Mouse (Mus musculus): ENCODE data around the gene Fbxw8. TPM values are rescaled to one million over a fixed set of nuclear protein-coding genes. Genes with fewer than 3 reads are reported as not detected.

The Fbxw8 gene
- polyA plus RNA-seq, 1 experiment, result 20.3 TPM

- no peak overlapping the region for H3K4me3 ChIP-seq (ENCODE audit: extremely low read depth, insufficient read depth, insufficient read length)
- no peaks in the 10 kb centered on the region for H3K4me1 ChIP-seq (ENCODE audit: control insufficient read depth, insufficient read depth, insufficient read length)
- no peak overlapping the region for H3K27ac ChIP-seq (ENCODE audit: insufficient read depth, low read length)
- 89% methylated on average over 10 of the region's 13 CpGs for WGBS
- H3K27me3 ChIP-seq (ENCODE audit: control insufficient read depth, insufficient read depth, low read length), result no peaks in the 10 kb centered on the region
- 0 out of 2 replicates have a peak, but pooled peaks cover 2% of the 10 kb centered on the region for H3K36me3 ChIP-seq (ENCODE audit: control insufficient read depth, insufficient read depth, low read length)
- DNase-seq (ENCODE audit: low read depth in 1 of 2, low spot score in 2 of 2), result no peak
- TF ChIP-seq CTCF (IDR thresholded peaks at IDR 0.05; ENCODE audit: extremely low read depth, insufficient read depth, insufficient read length, insufficient replicate concordance), result no peak
These were observed 41.6 kb downstream of the Fbxw8 start for GRCm38 (mm10) chr5:118113617-118114016.

GRCm38 (mm10) chr5:118113043-118113442 lies 42.2 kb downstream of the Fbxw8 start:
- Histone ChIP-seq H3K36me3 (ENCODE audit: control insufficient read depth, insufficient read depth, low read length) (0 out of 2 replicates have a peak, but pooled peaks cover 2% of the 10 kb centered on the region), H3K4me1 (ENCODE audit: control insufficient read depth, insufficient read depth, insufficient read length) (no peaks in the 10 kb centered on the region), H3K27me3 (ENCODE audit: control insufficient read depth, insufficient read depth, low read length) (no peaks in the 10 kb centered on the region), H3K4me3 (ENCODE audit: extremely low read depth, insufficient read depth, insufficient read length) (no peak overlapping the region), H3K27ac (ENCODE audit: insufficient read depth, low read length) (no peak overlapping the region)
- DNase-seq (ENCODE audit: low read depth in 1 of 2, low spot score in 2 of 2), result no peak
- TF ChIP-seq POLR2A (IDR thresholded peaks at IDR 0.05; ENCODE audit: low read depth, low read length), result no peak
- no peak for TF ChIP-seq CTCF (IDR thresholded peaks at IDR 0.05; ENCODE audit: extremely low read depth, insufficient read depth, insufficient read length, insufficient replicate concordance)
- whole genome bisulfite sequencing, result 96% methylated on average over 7 of the region's 7 CpGs

GRCm38 (mm10) chr5:118108794-118109440 lies 46.3 kb downstream of the Fbxw8 start:
- WGBS, result 95% methylated on average over 7 of the region's 7 CpGs
- Histone ChIP-seq H3K4me3 (ENCODE audit: extremely low read depth, insufficient read depth, insufficient read length) (no peak overlapping the region), H3K27me3 (ENCODE audit: control insufficient read depth, insufficient read depth, low read length) (no peaks in the 10 kb centered on the region), H3K27ac (ENCODE audit: insufficient read depth, low read length) (no peak overlapping the region), H3K36me3 (ENCODE audit: control insufficient read depth, insufficient read depth, low read length) (0 out of 2 replicates have a peak, but pooled peaks cover 2% of the 10 kb centered on the region), H3K4me1 (ENCODE audit: control insufficient read depth, insufficient read depth, insufficient read length) (no peaks in the 10 kb centered on the region)
- no peak for TF ChIP-seq POLR2A (IDR thresholded peaks at IDR 0.05; ENCODE audit: low read depth, low read length)
- TF ChIP-seq CTCF (IDR thresholded peaks at IDR 0.05; ENCODE audit: extremely low read depth, insufficient read depth, insufficient read length, insufficient replicate concordance), result no peak
- no peak for DNase-seq (ENCODE audit: low read depth in 1 of 2, low spot score in 2 of 2)

- TF ChIP-seq CTCF (IDR thresholded peaks at IDR 0.05; ENCODE audit: extremely low read depth, insufficient read depth, insufficient read length, insufficient replicate concordance) (no peak), POLR2A (IDR thresholded peaks at IDR 0.05; ENCODE audit: low read depth, low read length) (no peak)
- no peaks in the 10 kb centered on the region for H3K4me1 ChIP-seq (ENCODE audit: control insufficient read depth, insufficient read depth, insufficient read length)
- DNase-seq (ENCODE audit: low read depth in 1 of 2, low spot score in 2 of 2), result no peak
- no peak overlapping the region for H3K4me3 ChIP-seq (ENCODE audit: extremely low read depth, insufficient read depth, insufficient read length)
- 92% methylated on average over 17 of the region's 17 CpGs for WGBS
- no peaks in the 10 kb centered on the region for H3K27me3 ChIP-seq (ENCODE audit: control insufficient read depth, insufficient read depth, low read length)
- no peak overlapping the region for H3K27ac ChIP-seq (ENCODE audit: insufficient read depth, low read length)
- 0 out of 2 replicates have a peak, but pooled peaks cover 2% of the 10 kb centered on the region for H3K36me3 ChIP-seq (ENCODE audit: control insufficient read depth, insufficient read depth, low read length)
These were observed 47.0 kb downstream of the Fbxw8 start for GRCm38 (mm10) chr5:118108124-118108793.

- H3K4me3 ChIP-seq (ENCODE audit: extremely low read depth, insufficient read depth, insufficient read length), result no peak overlapping the region
- TF ChIP-seq POLR2A (IDR thresholded peaks at IDR 0.05; ENCODE audit: low read depth, low read length) (no peak), CTCF (IDR thresholded peaks at IDR 0.05; ENCODE audit: extremely low read depth, insufficient read depth, insufficient read length, insufficient replicate concordance) (no peak)
- no peaks in the 10 kb centered on the region for H3K27me3 ChIP-seq (ENCODE audit: control insufficient read depth, insufficient read depth, low read length)
- H3K27ac ChIP-seq (ENCODE audit: insufficient read depth, low read length), result no peak overlapping the region
- WGBS, result 95% methylated on average over 10 of the region's 10 CpGs
- no peaks in the 10 kb centered on the region for H3K4me1 ChIP-seq (ENCODE audit: control insufficient read depth, insufficient read depth, insufficient read length)
- H3K36me3 ChIP-seq (ENCODE audit: control insufficient read depth, insufficient read depth, low read length), result 0 out of 2 replicates have a peak, but pooled peaks cover 2% of the 10 kb centered on the region
- no peak for DNase-seq (ENCODE audit: low read depth in 1 of 2, low spot score in 2 of 2)
These were observed 48.6 kb downstream of the Fbxw8 start for GRCm38 (mm10) chr5:118106667-118107066.

- no peak for DNase-seq (ENCODE audit: low read depth in 1 of 2, low spot score in 2 of 2)
- Histone ChIP-seq H3K27me3 (ENCODE audit: control insufficient read depth, insufficient read depth, low read length) (no peaks in the 10 kb centered on the region), H3K4me3 (ENCODE audit: extremely low read depth, insufficient read depth, insufficient read length) (no peak overlapping the region), H3K36me3 (ENCODE audit: control insufficient read depth, insufficient read depth, low read length) (no peaks in the 10 kb centered on the region), H3K27ac (ENCODE audit: insufficient read depth, low read length) (no peak overlapping the region), H3K4me1 (ENCODE audit: control insufficient read depth, insufficient read depth, insufficient read length) (no peaks in the 10 kb centered on the region)
- TF ChIP-seq POLR2A (IDR thresholded peaks at IDR 0.05; ENCODE audit: low read depth, low read length) (no peak), CTCF (IDR thresholded peaks at IDR 0.05; ENCODE audit: extremely low read depth, insufficient read depth, insufficient read length, insufficient replicate concordance) (no peak)
- 92% methylated on average over 8 of the region's 8 CpGs for whole genome bisulfite sequencing
These were observed 49.7 kb downstream of the Fbxw8 start for GRCm38 (mm10) chr5:118105536-118105935.
